ENCODE assay signal across 9 mouse cellular contexts in genomic region chr14:61310963-61311362, GRCm38 (mm10). TPM values are rescaled to one million over a fixed set of nuclear protein-coding genes. Genes with fewer than 3 reads are reported as not detected.
DNase-seq lines count a peak whose midpoint lies in the region; ATAC-seq and TF ChIP-seq lines count a peak whose summit lies in the region.
"Had no signal": no experiment of that assay in that cellular context is flagged by ENCODE, and none has a peak within 500 bp of the region (broad histone marks: within the 10 kb centered on the region; RNA-seq: fewer than 3 reads in every experiment).

No protein-coding gene starts in this region.

- no peak for TF ChIP-seq POLR2A in lung, adult 2 months (IDR thresholded peaks at IDR 0.05; ENCODE audit: borderline replicate concordance, extremely low read depth, low read depth, low read length)

- no peaks in the 10 kb centered on the region for H3K36me3 ChIP-seq in lung, embryonic 14.5 days (ENCODE audit: insufficient read depth)
- no peaks in the 10 kb centered on the region for H3K36me3 ChIP-seq in liver, embryonic 16.5 days (ENCODE audit: control insufficient read depth, insufficient read depth)
- H3K36me3 ChIP-seq: neural tube, embryonic 13.5 days had no signal

- H3K9ac ChIP-seq in lung, embryonic 14.5 days = no peak overlapping the region
- H3K9ac ChIP-seq in liver, embryonic 16.5 days (ENCODE audit: low read depth, low read length) = no peak overlapping the region
- H3K9ac ChIP-seq: neural tube, embryonic 13.5 days had no signal

- no peak for TF ChIP-seq CTCF in lung, embryonic 14.5 days (IDR thresholded peaks at IDR 0.05; ENCODE audit: low read depth)
- TF ChIP-seq CTCF in lung, adult 2 months (IDR thresholded peaks at IDR 0.05; ENCODE audit: insufficient read depth, low read length) = no peak

- peak; percentile 41 for DNase-seq in gastrocnemius, postnatal 10 days
- no peak for DNase-seq in gastrocnemius, adult 8-10 months (ENCODE audit: low spot score in 2 of 2)
- peak; percentile 86 for DNase-seq in lung, embryonic 14.5 days
- no peak for DNase-seq in lung, adult 2 months
- DNase-seq in c-Kit-positive CD71-positive TER-119-positive erythroid progenitor cells, embryonic 14.5 days (ENCODE audit: low spot score) = no peak
- no peak for DNase-seq in urinary bladder, adult 2 months (ENCODE audit: low spot score)

- H3K27ac ChIP-seq in lung, embryonic 14.5 days (ENCODE audit: low read depth) = no peak overlapping the region
- H3K27ac ChIP-seq in liver, embryonic 16.5 days (ENCODE audit: low read length) = peak overlapping the region; percentile 48
- H3K27ac ChIP-seq: neural tube, embryonic 13.5 days had no signal

- H3K4me3 ChIP-seq in lung, embryonic 14.5 days (ENCODE audit: low read depth, low read length) = no peak overlapping the region
- H3K4me3 ChIP-seq in lung, adult 2 months (replicated peaks; ENCODE audit: extremely low read depth, low read depth, low read length) = no peak overlapping the region
- H3K4me3 ChIP-seq in liver, embryonic 16.5 days (ENCODE audit: low read depth, low read length) = peak overlapping the region; percentile 31
- H3K4me3 ChIP-seq: neural tube, embryonic 13.5 days had no signal

- 45% methylated on average over 12 of the region's 12 CpGs for WGBS in lung, embryonic 14.5 days
- 45% methylated on average over 12 of the region's 12 CpGs for WGBS in lung, adult 2 months
- 29% methylated on average over 12 of the region's 12 CpGs for WGBS in liver, embryonic 16.5 days (ENCODE audit: insufficient replicate concordance)

- peak overlapping the region; percentile 39; the same call in 1 of the 2 replicates for H3K4me2 ChIP-seq in lung, embryonic 14.5 days
- H3K4me2 ChIP-seq in liver, embryonic 16.5 days (ENCODE audit: low read depth, low read length) = peak overlapping the region; percentile 41
- H3K4me2 ChIP-seq: neural tube, embryonic 13.5 days had no signal

- H3K4me1 ChIP-seq in lung, embryonic 14.5 days (ENCODE audit: insufficient read depth) = peaks cover 6% of the 10 kb centered on the region
- H3K4me1 ChIP-seq in lung, adult 2 months (ENCODE audit: control insufficient read depth, insufficient read depth, low read length) = no peaks in the 10 kb centered on the region
- no peaks in the 10 kb centered on the region for H3K4me1 ChIP-seq in liver, embryonic 16.5 days (ENCODE audit: control insufficient read depth, low read depth, low read length)
- H3K4me1 ChIP-seq: neural tube, embryonic 13.5 days had no signal

- H3K9me3 ChIP-seq in lung, embryonic 14.5 days (ENCODE audit: low read depth, low read length) = no peaks in the 10 kb centered on the region
- H3K9me3 ChIP-seq in liver, embryonic 16.5 days (replicated peaks; ENCODE audit: control insufficient read depth, low read length) = no peaks in the 10 kb centered on the region
- H3K9me3 ChIP-seq: neural tube, embryonic 13.5 days had no signal

- no peak for ATAC-seq in lung, embryonic 14.5 days (ENCODE audit: insufficient read depth)
- ATAC-seq in common myeloid progenitor, adult 5-6 weeks (replicated peaks; ENCODE audit: low read depth, poor library complexity, severe bottlenecking) = 0 out of 2 replicates have a peak, but pooled peaks have one; percentile 6
- ATAC-seq in liver, embryonic 16.5 days (ENCODE audit: low read depth) = no peak

- no peaks in the 10 kb centered on the region for H3K27me3 ChIP-seq in lung, embryonic 14.5 days (ENCODE audit: insufficient read depth, low read length)
- H3K27me3 ChIP-seq in liver, embryonic 16.5 days (ENCODE audit: control insufficient read depth, insufficient read depth, low read depth, low read length) = no peaks in the 10 kb centered on the region
- H3K27me3 ChIP-seq: neural tube, embryonic 13.5 days had no signal

RNA-seq across cellular contexts. Expression of gene Arl11, which starts 1.4 kb away (rescaled TPM):
- total RNA-seq in gastrocnemius, postnatal 10 days (2021) = 1 to 10 TPM in 1 of 2 experiments, under 1 TPM in 1; 0.21 to 1.0 TPM
- under 1 TPM in 1 of 4 experiments, not detected in 3; 0.83 TPM for total RNA-seq in gastrocnemius, adult 8-10 months (2022)
- polyA plus RNA-seq in lung, embryonic 14.5 days (2014; fragmentation: Nextera tagmentation; extraction: Ambion mirVana) = 0.43 and 0.78 TPM in 2 replicates
- 5.6 and 10.4 TPM in 2 replicates for polyA plus RNA-seq in lung, adult 2 months (2012; rRNA removed)
- 5.2 and 11.0 TPM in 2 replicates for total RNA-seq in common myeloid progenitor, adult 5-6 weeks (2017)
- 2.1 TPM in 2 replicates for polyA plus RNA-seq in liver, embryonic 16.5 days (2015; fragmentation: Nextera tagmentation; extraction: Ambion mirVana)
- polyA plus RNA-seq in urinary bladder, adult 2 months (2012; rRNA removed) = 2.6 and 2.7 TPM in 2 replicates

RNA-seq across cellular contexts. Expression of gene Ebpl, which starts 49.3 kb away (rescaled TPM):
- total RNA-seq in gastrocnemius, postnatal 10 days (2021) = 1 to 10 TPM; 2.7 to 3.4 TPM
- total RNA-seq in gastrocnemius, adult 8-10 months (2022) = 1 to 10 TPM in 3 of 4 experiments, under 1 TPM in 1; 0.99 to 1.5 (median 1.2) TPM
- 8.8 and 9.4 TPM in 2 replicates for polyA plus RNA-seq in lung, embryonic 14.5 days (2014; fragmentation: Nextera tagmentation; extraction: Ambion mirVana)
- 1.3 and 1.7 TPM in 2 replicates for polyA plus RNA-seq in lung, adult 2 months (2012; rRNA removed)
- 4.3 and 6.0 TPM in 2 replicates for total RNA-seq in common myeloid progenitor, adult 5-6 weeks (2017)
- 5.0 and 5.5 TPM in 2 replicates for polyA plus RNA-seq in liver, embryonic 16.5 days (2015; fragmentation: Nextera tagmentation; extraction: Ambion mirVana)
- polyA plus RNA-seq in urinary bladder, adult 2 months (2012; rRNA removed) = 10.8 and 10.9 TPM in 2 replicates

RNA-seq across cellular contexts. Expression of gene Sgcg, which starts 52.7 kb away (rescaled TPM):
- 100 to 1,000 TPM; 168 to 184 TPM for total RNA-seq in gastrocnemius, postnatal 10 days (2021)
- total RNA-seq in gastrocnemius, adult 8-10 months (2022) = 100 to 1,000 TPM; 109 to 124 (median 115) TPM
- polyA plus RNA-seq in lung, embryonic 14.5 days (2014; fragmentation: Nextera tagmentation; extraction: Ambion mirVana) = 0.45 and 1.2 TPM in 2 replicates
- polyA plus RNA-seq in lung, adult 2 months (2012; rRNA removed) = 1.8 and 5.6 TPM in 2 replicates
- total RNA-seq in common myeloid progenitor, adult 5-6 weeks (2017) = 0.14 TPM in 1 of 2 replicates, not detected in the other
- 0.57 and 0.65 TPM in 2 replicates for polyA plus RNA-seq in liver, embryonic 16.5 days (2015; fragmentation: Nextera tagmentation; extraction: Ambion mirVana)
- 3.7 and 5.2 TPM in 2 replicates for polyA plus RNA-seq in urinary bladder, adult 2 months (2012; rRNA removed)

Comparison
In these comparisons a context has a peak if more than half of its experiments do, and no peak if none do; other contexts are left out.
1. DNase-seq: peak in gastrocnemius, postnatal 10 days (single experiment) and lung, embryonic 14.5 days (single experiment); none in gastrocnemius, adult 8-10 months (0 of 2), lung, adult 2 months (single experiment), c-Kit-positive CD71-positive TER-119-positive erythroid progenitor cells, embryonic 14.5 days (single experiment) and urinary bladder, adult 2 months (single experiment).